Mouse (Mus musculus): ENCODE measurements at regions not wholly inside any gene's neighbourhood (a gene's known extent, or its start where the extent isn't known, plus 50 kb on each side); places are given as distances from the start of the nearest gene placed in this dataset.
"Not testable (repeated sequence)": the region's sequence is repeated elsewhere in the genome, so short reads cannot be mapped to it uniquely, and the experiment has no call there.

DNA sequence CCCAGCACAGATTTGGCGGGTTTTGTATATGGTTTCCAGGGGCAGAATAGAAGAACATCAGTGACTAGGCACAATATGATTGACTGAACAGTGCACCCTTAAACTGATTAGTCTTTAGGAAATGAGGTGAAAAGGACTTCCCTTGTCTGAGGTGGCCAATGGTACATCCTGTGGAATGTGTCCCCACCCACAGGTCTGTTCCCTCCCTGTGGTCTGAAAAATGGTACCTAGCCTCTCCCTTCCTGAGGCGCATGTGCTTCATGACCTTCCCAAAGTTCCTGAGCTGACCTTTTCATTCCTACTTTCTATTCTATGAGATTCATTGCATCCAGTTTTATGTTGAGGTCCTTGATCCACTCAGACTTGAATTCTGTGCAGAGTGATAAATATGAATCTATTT, 76.0 kb downstream of the Zfp97 start:
- not testable (repeated sequence) for DNase-seq (ENCODE audit: low read depth, low spot score)

DNA sequence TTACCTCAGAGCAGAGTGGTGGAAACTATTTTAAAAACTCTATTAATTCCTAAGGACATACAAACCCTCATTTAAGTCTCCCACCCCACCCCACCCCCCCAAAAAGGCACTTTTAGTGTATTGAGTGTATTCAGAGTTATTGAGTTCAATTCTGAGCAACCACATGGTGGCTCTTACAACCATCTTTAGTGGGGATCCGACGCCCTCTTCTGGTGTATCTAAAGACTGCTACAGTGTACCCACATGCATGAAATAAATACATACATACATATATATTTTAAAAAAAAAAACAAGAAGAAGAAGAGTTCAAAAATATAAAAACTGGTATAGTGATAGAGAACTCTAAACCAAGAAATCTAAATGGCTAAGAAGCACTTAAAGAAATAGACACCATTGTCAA, 107.9 kb downstream of the Zfp97 start:
- DNase-seq (ENCODE audit: low read depth, low spot score): peak; percentile 32

DNA sequence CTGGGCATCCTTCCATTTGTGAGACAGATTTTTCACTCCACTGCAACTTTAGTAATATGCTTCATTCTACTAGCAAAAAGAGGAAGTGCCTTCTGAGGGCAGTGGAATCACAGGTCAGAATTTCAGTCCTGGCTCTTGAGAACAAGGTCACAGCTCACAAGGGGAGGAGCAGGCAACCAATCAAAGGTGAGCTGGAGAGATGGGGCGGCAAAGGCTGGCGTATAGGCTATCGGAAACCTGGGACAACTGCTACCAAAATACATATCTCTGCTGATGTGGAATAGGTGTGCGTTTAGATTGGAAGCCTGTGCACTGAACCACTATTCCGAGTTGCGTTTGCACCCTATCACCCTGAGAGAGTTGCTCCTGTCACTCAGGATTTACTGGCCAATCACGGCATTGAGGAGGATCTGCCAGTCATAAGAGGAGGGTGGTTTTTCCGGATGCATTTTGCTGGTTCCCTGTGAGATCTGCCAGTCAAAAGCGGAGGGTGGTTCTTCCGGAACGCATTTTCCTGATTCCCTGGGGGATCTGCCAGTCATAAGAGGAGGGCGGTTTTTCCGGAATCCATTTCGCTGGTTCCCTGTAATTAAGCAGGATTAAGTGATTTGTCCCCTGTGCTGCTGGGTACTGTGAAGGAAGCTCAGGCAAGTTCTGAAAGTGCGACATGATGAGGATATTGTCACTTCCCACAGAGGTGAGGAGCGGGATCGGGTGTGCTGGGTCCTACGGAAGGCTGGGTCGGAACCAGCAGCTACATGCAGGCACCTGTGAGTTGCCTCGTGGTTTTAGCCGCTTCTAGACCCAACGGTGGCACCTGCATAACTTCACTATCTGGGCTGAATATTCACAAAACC, 113.3 kb downstream of the Zfp97 start:
- DNase-seq (ENCODE audit: low read depth, low spot score): peak; percentile 93

DNA sequence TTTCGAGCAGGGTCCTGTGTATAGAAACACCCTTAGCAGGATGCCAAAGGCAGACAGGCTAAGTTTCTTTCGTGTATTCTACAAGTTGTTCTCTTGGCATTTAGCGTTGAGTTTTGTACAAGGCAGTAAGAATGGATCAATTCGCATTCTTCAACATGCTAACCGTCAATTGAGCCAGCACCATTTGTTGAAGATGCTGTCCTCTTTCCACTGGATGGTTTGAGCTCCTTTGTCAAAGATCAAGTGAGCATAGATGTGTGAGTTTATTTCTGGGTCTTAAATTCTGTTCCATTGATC, 113.9 kb downstream of the Zfp97 start:
- DNase-seq (ENCODE audit: low read depth, low spot score): peak; percentile 12
